ENCODE assay signal across 1 mouse cellular context in genomic region chr11:95666529-95667149, GRCm38 (mm10).
A peak's percentile ranks its signal among the peaks of the same experiment; 100 is the strongest.
TF ChIP-seq lines count a peak whose summit lies in the region.

TSS of gene Phb (plus strand) at chr11:95666957.

TF ChIP-seq in CH12.LX, 34 proteins besides CTCF, POLR2A, EP300 and RAD21 (continued from another document):
- no peak; the same call in 1 of the 2 replicates for TF ChIP-seq RCOR1 (conservative IDR thresholded peaks at IDR 0.05; ENCODE audit: low read depth, low read length)
- peak; percentile 92 for TF ChIP-seq MAZ (IDR thresholded peaks at IDR 0.05; ENCODE audit: low read depth, low read length)
- TF ChIP-seq POLR2AphosphoS2 (IDR thresholded peaks at IDR 0.05; ENCODE audit: low read depth, low read length), result peak; percentile 87
- TF ChIP-seq MAFK (IDR thresholded peaks at IDR 0.05; ENCODE audit: insufficient replicate concordance, low read length), result no peak
- TF ChIP-seq ZNF384 (IDR thresholded peaks at IDR 0.05; ENCODE audit: low read depth, low read length), result no peak
- TF ChIP-seq MEF2A (IDR thresholded peaks at IDR 0.05; ENCODE audit: borderline replicate concordance, low read depth, low read length), result 0 out of 2 replicates have a peak, but pooled peaks have one; percentile 75
- TF ChIP-seq SIN3A (IDR thresholded peaks at IDR 0.05; ENCODE audit: low read length), result peak; percentile 95
- no peak; the same call in 1 of the 2 replicates for TF ChIP-seq JUN (IDR thresholded peaks at IDR 0.05; ENCODE audit: insufficient read depth, low read depth, low read length)
- TF ChIP-seq SMC3 (IDR thresholded peaks at IDR 0.05; ENCODE audit: low read depth, low read length), result no peak
- TF ChIP-seq ZC3H11A (IDR thresholded peaks at IDR 0.05; ENCODE audit: low read depth, low read length), result no peak
- no peak for TF ChIP-seq UBTF (IDR thresholded peaks at IDR 0.05; ENCODE audit: low read depth, low read length)
- TF ChIP-seq TBP (conservative IDR thresholded peaks at IDR 0.05; ENCODE audit: low read depth, low read length), result peak; percentile 66
